Mouse (Mus musculus) CH12.LX (cell line): ENCODE data around the gene Dpp6.

Experiments used
- CTCF ChIP-seq, 2 experiments: IDR thresholded peaks in 1 of 2; conservative IDR thresholded peaks in 1 of 2; 2 replicates each; pipeline ENCODE4 v1.5.1; 2011 to 2012; ENCODE audit warnings: low read depth in 2 of 2, low read length in 2 of 2, improper control_type of control experiment in 1 of 2, inconsistent platforms in 1 of 2, mild to moderate bottlenecking in 1 of 2, moderate library complexity in 1 of 2
- ELF1 ChIP-seq: IDR thresholded peaks from 2 replicates; pipeline ENCODE4 v1.6.1; 2014; ENCODE audit warnings: low read depth, mild to moderate bottlenecking, inconsistent platforms, low read length, improper control_type of control experiment
- EP300 ChIP-seq: IDR thresholded peaks from 2 replicates; pipeline ENCODE4 v1.6.1; 2011; ENCODE audit warnings: low read length, improper control_type of control experiment
- HCFC1 ChIP-seq: IDR thresholded peaks from 2 replicates; pipeline ENCODE4 v1.6.1; 2012; ENCODE audit warnings: low read depth, mild to moderate bottlenecking, inconsistent platforms, low read length, improper control_type of control experiment
- MXI1 ChIP-seq: IDR thresholded peaks from 2 replicates; pipeline ENCODE4 v1.6.1; 2011; ENCODE audit warnings: mild to moderate bottlenecking, low read depth, low read length, improper control_type of control experiment
- MYC ChIP-seq: IDR thresholded peaks from 2 replicates; pipeline ENCODE4 v1.6.1; 2011; ENCODE audit warnings: low read depth, mild to moderate bottlenecking, improper control_type of control experiment, low read length
- NRF1 ChIP-seq: IDR thresholded peaks from 2 replicates; pipeline ENCODE4 v1.6.1; 2014; ENCODE audit warnings: low read depth, mild to moderate bottlenecking, inconsistent platforms, low read length, improper control_type of control experiment, moderate library complexity
- POLR2A ChIP-seq: IDR thresholded peaks from 2 replicates; pipeline ENCODE4 v1.6.1; 2011; ENCODE audit warnings: low read depth, mild to moderate bottlenecking, improper control_type of control experiment, low read length
- POLR2AphosphoS2 ChIP-seq: IDR thresholded peaks from 2 replicates; pipeline ENCODE4 v1.6.1; 2011; ENCODE audit warnings: low read depth, low read length, improper control_type of control experiment
- TCF12 ChIP-seq: IDR thresholded peaks from 2 replicates; pipeline ENCODE4 v1.6.1; 2014; ENCODE audit warnings: low read depth, mild to moderate bottlenecking, inconsistent platforms, low read length, improper control_type of control experiment
- USF1 ChIP-seq: IDR thresholded peaks from 2 replicates; pipeline ENCODE4 v1.6.1; 2014; ENCODE audit warnings: low read depth, mild to moderate bottlenecking, inconsistent platforms, low read length, improper control_type of control experiment
- USF2 ChIP-seq: conservative IDR thresholded peaks from 2 replicates; pipeline ENCODE4 v1.6.1; 2011; ENCODE audit warnings: low read depth, low read length, improper control_type of control experiment
- ZC3H11A ChIP-seq: IDR thresholded peaks from 2 replicates; pipeline ENCODE4 v1.6.1; 2012; ENCODE audit warnings: low read depth, mild to moderate bottlenecking, inconsistent platforms, low read length, improper control_type of control experiment
- ZNF384 ChIP-seq: IDR thresholded peaks from 2 replicates; pipeline ENCODE4 v1.6.1; 2012; ENCODE audit warnings: low read depth, low read length, improper control_type of control experiment, inconsistent platforms

- TF ChIP-seq CTCF (conservative IDR thresholded peaks at IDR 0.05 in 1 of 2, IDR thresholded peaks at IDR 0.05 in 1 of 2; ENCODE audit: low read depth in 2 of 2, low read length in 2 of 2) (no peak), TCF12 (no peak), EP300 (no peak), MXI1 (no peak), ZNF384 (no peak), POLR2A (no peak), POLR2AphosphoS2 (no peak), USF2 (no peak), NRF1 (no peak), ELF1 (no peak), ZC3H11A (no peak), HCFC1 (no peak), USF1 (no peak), MYC (no peak)
Observed at GRCm38 (mm10) chr5:27714356-27714755, 897.4 kb downstream of the Dpp6 start.
